Mouse (Mus musculus): ENCODE measurements around the gene Gm14399. TPM values are rescaled to one million over a fixed set of nuclear protein-coding genes. Genes with fewer than 3 reads are reported as not detected.
"Not testable (repeated sequence)": the region's sequence is repeated elsewhere in the genome, so short reads cannot be mapped to it uniquely, and the experiment has no call there.

The Gm14399 gene
- polyA plus RNA-seq, 1 experiment from 2014 or later: 4.3 TPM

DNA sequence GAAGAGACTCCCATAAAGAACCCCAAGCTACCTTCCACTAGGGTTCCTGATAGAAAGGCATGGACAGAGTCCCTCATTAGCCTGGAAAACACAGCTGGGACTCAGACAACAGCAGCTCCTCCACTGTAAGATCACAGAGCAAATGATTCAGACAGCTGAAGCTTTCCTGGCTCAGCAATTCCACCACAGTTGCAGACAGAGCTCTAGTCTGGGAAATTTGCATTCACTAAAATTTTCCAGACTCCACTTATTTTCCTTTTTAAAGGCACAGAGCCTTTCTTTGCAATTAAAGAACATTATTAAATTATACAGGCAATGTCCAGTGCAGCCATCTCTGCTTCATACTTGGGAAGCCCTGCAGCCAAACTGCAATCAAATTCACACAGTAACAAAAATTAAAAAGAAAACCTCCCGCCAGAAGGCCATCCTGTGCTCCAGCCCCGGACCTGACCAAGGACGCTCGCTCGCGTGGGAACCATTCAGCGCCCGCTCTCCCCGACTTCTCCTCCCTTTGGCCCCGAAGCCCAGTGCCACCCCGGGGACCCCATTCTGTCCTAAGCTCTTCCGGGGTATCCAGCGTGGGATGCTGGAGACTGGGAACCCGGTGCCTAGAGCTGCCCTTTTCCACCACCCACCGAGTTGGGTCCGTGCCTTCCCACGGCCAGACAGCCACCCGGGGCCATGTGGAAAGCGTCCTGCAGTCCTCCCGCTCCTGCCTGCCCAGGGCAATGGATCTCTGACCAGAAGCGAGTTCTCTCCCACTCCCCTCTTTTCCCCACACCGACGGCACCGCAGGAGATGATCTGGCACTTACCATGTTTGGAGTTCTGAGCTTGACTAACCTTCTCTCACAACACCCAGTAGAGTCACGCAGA, 457 bp downstream of the Gm14399 start:
- not testable (repeated sequence) for H3K4me1 ChIP-seq; H3K9me3 ChIP-seq (replicated peaks); ATAC-seq (ENCODE audit: low FRiP score); H3K27me3 ChIP-seq (replicated peaks); H3K27ac ChIP-seq (replicated peaks); H3K36me3 ChIP-seq
- peak overlapping the region; percentile 46 for H3K4me3 ChIP-seq (replicated peaks)
- H3K4me2 ChIP-seq: peak overlapping the region; percentile 51
- peak overlapping the region; percentile 32; the same call in 1 of the 2 replicates for H3K9ac ChIP-seq (replicated peaks)
- WGBS: 5% methylated on average over 25 of the region's 25 CpGs

DNA sequence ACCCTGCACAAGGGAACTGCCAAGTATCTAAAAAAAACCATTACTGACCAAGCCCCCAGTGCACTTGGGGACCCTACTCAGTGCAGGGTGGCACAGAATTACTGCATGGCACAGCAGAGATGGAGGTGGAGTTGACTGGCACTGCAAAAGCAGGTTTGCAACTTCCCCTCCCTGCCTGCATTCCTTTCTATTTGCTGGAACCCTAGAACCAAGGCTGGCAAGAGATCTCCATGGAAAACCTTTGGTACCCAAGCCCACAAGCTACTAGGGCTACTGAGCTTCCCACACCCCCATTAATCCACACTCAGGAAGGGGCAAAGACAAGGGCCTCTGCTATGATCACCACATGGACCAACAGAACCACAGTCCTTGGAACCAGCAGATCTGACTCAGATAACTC, 1.2 kb downstream of the Gm14399 start:
- H3K9ac ChIP-seq (replicated peaks); H3K4me1 ChIP-seq; H3K36me3 ChIP-seq; H3K4me3 ChIP-seq (replicated peaks); H3K9me3 ChIP-seq (replicated peaks); H3K27me3 ChIP-seq (replicated peaks); ATAC-seq (ENCODE audit: low FRiP score); H3K4me2 ChIP-seq; H3K27ac ChIP-seq (replicated peaks): not testable (repeated sequence)

Other genes with a start within 250 kb of the Gm14399 start
- 0.23 TPM in 1 of 2 replicates, not detected in the other for gene Gm14444, start 131.8 kb downstream of the Gm14399 start, polyA plus RNA-seq (2015; fragmentation: Nextera tagmentation; extraction: Ambion mirVana)
- 0.37 and 0.45 TPM in 2 replicates for gene Gm14393, start 74.2 kb downstream of the Gm14399 start, polyA plus RNA-seq (2015; fragmentation: Nextera tagmentation; extraction: Ambion mirVana)
- 1.2 and 1.4 TPM in 2 replicates for gene Gm14443, start 33.9 kb upstream of the Gm14399 start, polyA plus RNA-seq (2015; fragmentation: Nextera tagmentation; extraction: Ambion mirVana)
- gene Gm14391, start 64.9 kb upstream of the Gm14399 start, polyA plus RNA-seq (2015; fragmentation: Nextera tagmentation; extraction: Ambion mirVana): 5.0 and 6.0 TPM in 2 replicates
- gene Gm14440, start 133.1 kb upstream of the Gm14399 start, polyA plus RNA-seq (2015; fragmentation: Nextera tagmentation; extraction: Ambion mirVana): 0.05 and 3.2 TPM in 2 replicates
- gene Gm4631, start 196.2 kb upstream of the Gm14399 start, polyA plus RNA-seq (2015; fragmentation: Nextera tagmentation; extraction: Ambion mirVana): 16.9 and 17.0 TPM in 2 replicates
- 3.4 and 5.9 TPM in 2 replicates for gene Zfp968, start 230.4 kb upstream of the Gm14399 start, polyA plus RNA-seq (2015; fragmentation: Nextera tagmentation; extraction: Ambion mirVana)

Measured in neural tube, embryonic 15.5 days (tissue).